Mouse (Mus musculus): Measurements from ENCODE around the gene Rrp7a.

The Rrp7a gene

GRCm38 (mm10) chr15:83111874-83112273 lies 10.7 kb downstream of the Rrp7a start:
- DNase-seq = peak in 1 of 2 experiments; percentile 39

- no peak for DNase-seq
Observed at GRCm38 (mm10) chr15:83111290-83111689, 11.3 kb downstream of the Rrp7a start.

- no peak for DNase-seq
Observed at GRCm38 (mm10) chr15:83107814-83108213, 14.8 kb downstream of the Rrp7a start.

GRCm38 (mm10) chr15:83106426-83106825 lies 16.2 kb downstream of the Rrp7a start:
- no peak for DNase-seq

GRCm38 (mm10) chr15:83103111-83103510 lies 19.5 kb downstream of the Rrp7a start:
- DNase-seq = peak in 1 of 2 experiments; percentile 44

GRCm38 (mm10) chr15:83100332-83100662 lies 22.3 kb downstream of the Rrp7a start:
- DNase-seq = no peak

GRCm38 (mm10) chr15:83099533-83100331 lies 22.9 kb downstream of the Rrp7a start:
- peak; percentile 67 to 75 for DNase-seq

- DNase-seq = no peak
Observed at GRCm38 (mm10) chr15:83095950-83096349, 26.7 kb downstream of the Rrp7a start.

- DNase-seq = no peak
Observed at GRCm38 (mm10) chr15:83093687-83094086, 28.9 kb downstream of the Rrp7a start.

GRCm38 (mm10) chr15:83090874-83091273 lies 31.7 kb downstream of the Rrp7a start:
- no peak for DNase-seq

GRCm38 (mm10) chr15:83089429-83089605 lies 33.3 kb downstream of the Rrp7a start, which contains the start of gene Serhl:
Gene Serhl (plus strand): TSS chr15:83089506.
- DNase-seq = no peak

GRCm38 (mm10) chr15:83088495-83089428 lies 33.8 kb downstream of the Rrp7a start:
- peak; percentile 38 to 48 for DNase-seq

GRCm38 (mm10) chr15:83086636-83087328 lies 35.8 kb downstream of the Rrp7a start:
- no peak for DNase-seq

- peak; percentile 64 to 67 for DNase-seq
Observed at GRCm38 (mm10) chr15:83085901-83086300, 36.7 kb downstream of the Rrp7a start.

GRCm38 (mm10) chr15:83084022-83084640 lies 38.5 kb downstream of the Rrp7a start:
- no peak for DNase-seq

- DNase-seq = no peak
Observed at GRCm38 (mm10) chr15:83083530-83083929, 39.1 kb downstream of the Rrp7a start.

GRCm38 (mm10) chr15:83075607-83076525 lies 46.7 kb downstream of the Rrp7a start:
- no peak for DNase-seq

- peak; percentile 45 to 60 for DNase-seq
Observed at GRCm38 (mm10) chr15:83074179-83074578, 48.4 kb downstream of the Rrp7a start.

GRCm38 (mm10) chr15:83071752-83072151 lies 50.8 kb downstream of the Rrp7a start:
- no peak for DNase-seq

GRCm38 (mm10) chr15:83070942-83071341 lies 51.7 kb downstream of the Rrp7a start:
- DNase-seq = peak; percentile 69 to 70

- DNase-seq = no peak
Observed at GRCm38 (mm10) chr15:83068270-83068669, 54.3 kb downstream of the Rrp7a start.

GRCm38 (mm10) chr15:83065543-83065942 lies 57.1 kb downstream of the Rrp7a start:
- peak; percentile 91 for DNase-seq
